Mouse (Mus musculus) stomach, embryonic 14.5 days (tissue): ENCODE results near the gene Trim24. TPM values are rescaled to one million over a fixed set of nuclear protein-coding genes. Genes with fewer than 3 reads are reported as not detected.

Experiments used
- ATAC-seq: fragments of 200-750 bp; cut with Nextera tagmentation; 2 replicates; pipeline ENCODE4 v1.8.0; 2017; ENCODE audit warnings: low read depth, moderate TSS enrichment; ENCODE audit not compliant: insufficient number of reproducible peaks, insufficient read depth, low FRiP score
- H3K27ac ChIP-seq: fragments of 300-500 bp; sonication (generic); 2 replicates; pipeline ENCODE4 v1.5.1; 2014; ENCODE audit warnings: mild to moderate bottlenecking, low read length, moderate library complexity, mixed read lengths
- H3K27me3 ChIP-seq: fragments of 300-500 bp; sonication (generic); 2 replicates; pipeline ENCODE4 v1.6.1; 2014; ENCODE audit warnings: low read length, control low read depth, mixed read lengths; ENCODE audit not compliant: control insufficient read depth, insufficient read depth
- H3K36me3 ChIP-seq: fragments of 300-500 bp; sonication (generic); 2 replicates; pipeline ENCODE4 v1.6.1; 2014; ENCODE audit warnings: mild to moderate bottlenecking, control low read depth, low read length, moderate library complexity, mixed read lengths; ENCODE audit not compliant: control insufficient read depth, insufficient read depth
- H3K4me1 ChIP-seq: fragments of 300-500 bp; sonication (generic); 2 replicates; pipeline ENCODE4 v1.6.1; 2014; ENCODE audit warnings: low read length, control low read depth, mixed read lengths; ENCODE audit not compliant: control insufficient read depth, insufficient read depth
- H3K4me2 ChIP-seq: fragments of 300-500 bp; sonication (generic); replicated peaks from 2 replicates; pipeline ENCODE4 v1.6.1; 2014; ENCODE audit warnings: low read depth, low read length, control low read depth
- H3K4me3 ChIP-seq: fragments of 300-500 bp; sonication (generic); 2 replicates; pipeline ENCODE4 v1.5.1; 2014; ENCODE audit warnings: low read depth, low read length, control low read depth
- H3K9ac ChIP-seq: fragments of 300-500 bp; sonication (generic); replicated peaks from 2 replicates; pipeline ENCODE4 v1.6.1; 2014; ENCODE audit warnings: low read depth, mild to moderate bottlenecking, control low read depth, low read length, moderate library complexity, mixed read lengths
- H3K9me3 ChIP-seq: fragments of 300-500 bp; sonication (generic); 2 replicates; pipeline ENCODE4 v1.6.1; 2016; ENCODE audit warnings: low read depth, low read length, control low read depth; ENCODE audit not compliant: control insufficient read depth
- WGBS: fragments of 180-500 bp; shearing (Covaris S2); extraction: QIAGEN DNeasy Blood & Tissue Kit; methylation state at CpG from one replicate; pipeline ENCODE4 v1.1.7; 2014; 5-methylcytosine and 5-hydroxymethylcytosine counted together
- polyA plus RNA-seq: library from polyadenylated mRNA; unstranded; fragments of >200 nt; fragmentation: Nextera tagmentation; extraction: Ambion mirVana; gene quantifications from 2 replicates; pipeline ENCODE4 v1.2.1, GENCODE M21; 2014

The Trim24 gene
- polyA plus RNA-seq, 1 experiment from 2014 or later = 26.7 TPM

GRCm38 (mm10) chr6:37925104-37925503 lies 54.5 kb downstream of the Trim24 start:
- 75% methylated on average over 1 of the region's 1 CpGs for WGBS
- no peak overlapping the region for H3K27ac ChIP-seq
- no peaks in the 10 kb centered on the region for H3K4me1 ChIP-seq
- H3K4me3 ChIP-seq = no peak overlapping the region
- H3K4me2 ChIP-seq = no peak overlapping the region
- no peaks in the 10 kb centered on the region; the same call in 1 of the 2 replicates for H3K9me3 ChIP-seq
- peaks cover 15% of the 10 kb centered on the region; the same call in 1 of the 2 replicates for H3K36me3 ChIP-seq
- no peak overlapping the region for H3K9ac ChIP-seq
- ATAC-seq = no peak
- H3K27me3 ChIP-seq = no peaks in the 10 kb centered on the region

- Histone ChIP-seq H3K27ac (no peak overlapping the region), H3K9me3 (no peaks in the 10 kb centered on the region; the same call in 1 of the 2 replicates), H3K9ac (no peak overlapping the region), H3K36me3 (peaks cover 17% of the 10 kb centered on the region; the same call in 1 of the 2 replicates), H3K27me3 (no peaks in the 10 kb centered on the region), H3K4me1 (no peaks in the 10 kb centered on the region), H3K4me2 (no peak overlapping the region), H3K4me3 (no peak overlapping the region)
- ATAC-seq = no peak
- 92% methylated on average over 1 of the region's 1 CpGs for WGBS
Measured at GRCm38 (mm10) chr6:37926751-37927150, 56.1 kb downstream of the Trim24 start.

GRCm38 (mm10) chr6:37936498-37936897 lies 65.9 kb downstream of the Trim24 start:
- H3K27me3 ChIP-seq = no peaks in the 10 kb centered on the region
- no peak overlapping the region for H3K9ac ChIP-seq
- 73% methylated on average over 6 of the region's 6 CpGs for WGBS
- no peaks in the 10 kb centered on the region for H3K4me1 ChIP-seq
- no peak overlapping the region for H3K4me3 ChIP-seq
- no peak for ATAC-seq
- H3K4me2 ChIP-seq = no peak overlapping the region
- no peaks in the 10 kb centered on the region for H3K9me3 ChIP-seq
- no peak overlapping the region for H3K27ac ChIP-seq
- peaks cover 16% of the 10 kb centered on the region; the same call in 1 of the 2 replicates for H3K36me3 ChIP-seq

GRCm38 (mm10) chr6:37951306-37951705 lies 80.7 kb downstream of the Trim24 start:
- Histone ChIP-seq H3K4me1 (no peaks in the 10 kb centered on the region), H3K4me2 (no peak overlapping the region), H3K4me3 (no peak overlapping the region), H3K9me3 (no peaks in the 10 kb centered on the region), H3K9ac (no peak overlapping the region), H3K27me3 (no peaks in the 10 kb centered on the region), H3K36me3 (peaks cover 19% of the 10 kb centered on the region), H3K27ac (no peak overlapping the region)
- 84% methylated on average over 6 of the region's 6 CpGs for WGBS
- no peak for ATAC-seq

GRCm38 (mm10) chr6:37967386-37967785 lies 96.8 kb downstream of the Trim24 start:
- 85% methylated on average over 4 of the region's 4 CpGs for WGBS
- Histone ChIP-seq H3K27me3 (no peaks in the 10 kb centered on the region), H3K4me1 (no peaks in the 10 kb centered on the region), H3K9me3 (no peaks in the 10 kb centered on the region), H3K36me3 (peaks cover 30% of the 10 kb centered on the region), H3K4me2 (no peak overlapping the region), H3K9ac (no peak overlapping the region), H3K27ac (no peak overlapping the region), H3K4me3 (no peak overlapping the region)
- ATAC-seq = no peak

GRCm38 (mm10) chr6:38007459-38007858 lies 136.8 kb downstream of the Trim24 start:
- 12% methylated on average over 6 of the region's 6 CpGs for WGBS
- no peak for ATAC-seq
- Histone ChIP-seq H3K4me3 (no peak overlapping the region), H3K9ac (no peak overlapping the region), H3K27ac (no peak overlapping the region), H3K4me1 (no peaks in the 10 kb centered on the region), H3K36me3 (no peaks in the 10 kb centered on the region), H3K27me3 (no peaks in the 10 kb centered on the region), H3K4me2 (no peak overlapping the region), H3K9me3 (no peaks in the 10 kb centered on the region)

GRCm38 (mm10) chr6:38012829-38013228 lies 142.2 kb downstream of the Trim24 start:
- Histone ChIP-seq H3K27ac (no peak overlapping the region), H3K36me3 (no peaks in the 10 kb centered on the region), H3K4me3 (no peak overlapping the region), H3K9me3 (no peaks in the 10 kb centered on the region), H3K4me2 (no peak overlapping the region), H3K4me1 (no peaks in the 10 kb centered on the region), H3K9ac (no peak overlapping the region), H3K27me3 (no peaks in the 10 kb centered on the region)
- ATAC-seq = no peak
- WGBS = 92% methylated on average over 2 of the region's 2 CpGs

Other genes with a start within 250 kb of the Trim24 start
- 0.73 and 0.85 TPM in 2 replicates for gene Svopl, start 176.2 kb downstream of the Trim24 start, polyA plus RNA-seq
- 0.59 and 1.00 TPM in 2 replicates for gene Tmem213, start 238.4 kb downstream of the Trim24 start, polyA plus RNA-seq